Mouse (Mus musculus) adrenal gland, postnatal 10 days (tissue): Measurements from ENCODE around the gene Cby3. TPM values are rescaled to one million over a fixed set of nuclear protein-coding genes. Genes with fewer than 3 reads are reported as not detected.
A peak's percentile ranks its signal among the peaks of the same experiment; 100 is the strongest.
"Not testable (repeated sequence)": the region's sequence is repeated elsewhere in the genome, so short reads cannot be mapped to it uniquely, and the experiment has no call there.

Source experiments
- DNase-seq: peaks from one replicate; pipeline ENCODE4 v3.0.0; 2021; ENCODE audit warnings: mixed read lengths
- long read RNA-seq, 2 experiments: library from polyadenylated mRNA; stranded (forward); transcript quantifications; one replicate each; pipeline ENCODE4 v2.0.0; 2021
- total RNA-seq, 2 experiments: library from RNA; stranded (reverse); gene quantifications; 2 replicates each; pipeline ENCODE4 v1.2.3; 2021

Gene Cby3
- not detected for total RNA-seq
- long read RNA-seq, experiment 1, result 0 reads
- long read RNA-seq, experiment 2, result 0 reads

DNA sequence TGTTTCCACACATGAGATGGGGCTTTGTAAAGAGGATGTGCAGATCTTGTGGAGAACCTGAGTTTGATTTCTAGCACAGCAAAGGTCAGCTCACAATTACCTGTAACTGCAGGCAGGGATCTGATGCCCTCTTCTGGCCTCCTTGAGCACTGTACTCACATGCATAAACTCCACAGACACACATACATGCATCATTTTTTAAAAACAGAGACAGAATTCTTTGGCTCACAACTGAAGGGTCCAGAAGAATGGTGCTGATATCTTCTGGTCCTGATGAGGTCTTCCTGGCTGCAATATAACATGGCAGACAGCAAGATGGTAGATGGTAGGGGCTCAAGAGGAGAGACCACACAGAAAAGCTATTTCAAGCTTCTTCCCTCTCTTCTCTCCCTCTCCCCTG, at the start of gene Cby3:
Gene Cby3 (plus strand): TSS at position 301 of the 400 bp plus-strand sequence.
- DNase-seq, result no peak

- no peak for DNase-seq
Observed at GRCm38 (mm10) chr11:50312803-50313202, 41.5 kb upstream of the Cby3 start.

GRCm38 (mm10) chr11:50319343-50319742, 34.9 kb upstream of the Cby3 start:
- DNase-seq, result not testable (repeated sequence)

- DNase-seq, result no peak
Observed at GRCm38 (mm10) chr11:50321239-50321638, 33.0 kb upstream of the Cby3 start.

DNA sequence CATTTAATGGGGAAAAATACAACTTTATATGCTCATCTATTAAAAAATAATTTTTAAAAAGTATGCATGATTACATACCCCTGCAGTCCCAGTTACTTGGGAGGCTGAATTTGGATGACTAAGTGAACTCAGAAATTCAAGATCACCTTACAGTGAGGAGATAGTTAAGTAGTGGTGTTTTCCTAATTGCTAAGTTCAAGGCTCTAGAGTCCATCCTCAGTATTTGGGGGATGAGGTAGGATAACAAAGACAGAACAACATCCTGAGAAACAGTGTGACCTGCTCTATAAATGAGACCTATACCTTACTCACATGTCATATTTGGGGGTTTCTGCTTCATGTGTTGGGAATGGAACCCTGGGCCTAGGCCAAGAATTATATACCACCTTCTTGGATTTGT, 31.9 kb upstream of the Cby3 start:
- DNase-seq, result no peak

DNA sequence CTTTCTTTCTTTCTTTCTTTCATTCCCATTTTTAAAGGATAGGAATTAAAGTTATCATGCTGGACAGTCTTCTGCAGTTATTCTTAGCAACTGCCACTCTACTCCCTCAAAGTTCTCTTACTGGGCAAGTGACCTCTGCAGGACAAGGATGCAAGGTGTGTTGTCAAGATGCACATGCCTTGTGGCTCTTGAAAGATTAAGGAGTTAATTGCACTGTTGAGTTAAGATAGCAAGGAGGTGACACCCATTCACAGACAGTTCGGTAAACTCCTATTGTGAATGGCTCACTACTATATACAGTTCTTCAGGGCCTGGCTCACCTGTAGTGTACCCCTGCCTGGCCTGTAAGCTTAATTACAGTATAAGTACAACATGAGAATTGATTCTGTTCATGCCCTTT, 30.4 kb upstream of the Cby3 start:
- DNase-seq, result no peak

GRCm38 (mm10) chr11:50324751-50325471, 29.4 kb upstream of the Cby3 start:
- no peak for DNase-seq

- DNase-seq, result peak; percentile 98
Observed at GRCm38 (mm10) chr11:50325496-50326301, 28.6 kb upstream of the Cby3 start, which contains the start of gene Canx. Gene Canx (minus strand): TSS chr11:50325673.

- no peak for DNase-seq
Observed at GRCm38 (mm10) chr11:50326302-50326966, 27.8 kb upstream of the Cby3 start.

GRCm38 (mm10) chr11:50328075-50328625, 26.1 kb upstream of the Cby3 start:
- DNase-seq, result no peak

GRCm38 (mm10) chr11:50329378-50329777, 24.9 kb upstream of the Cby3 start:
- no peak for DNase-seq

GRCm38 (mm10) chr11:50333181-50333580, 21.1 kb upstream of the Cby3 start:
- peak; percentile 57 for DNase-seq

DNA sequence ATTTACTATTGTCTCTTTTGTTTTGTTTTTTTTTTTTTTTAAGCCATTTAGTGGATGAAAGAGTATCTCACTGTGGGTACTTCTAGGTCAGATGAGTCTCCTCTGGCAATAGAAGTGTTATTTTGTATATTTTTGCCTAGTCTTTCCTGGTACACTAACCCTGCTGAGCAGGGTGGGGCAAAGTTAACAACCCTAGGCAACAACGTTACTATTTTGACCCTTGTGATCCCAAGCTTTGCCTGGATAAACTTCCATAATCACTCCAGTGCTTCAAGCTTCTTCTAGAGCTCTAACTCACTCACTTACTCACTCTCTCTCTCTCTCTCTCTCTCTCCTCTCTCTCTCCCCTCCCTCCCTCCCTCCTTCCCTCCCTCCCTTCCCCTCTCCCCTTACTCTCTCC, 18.1 kb upstream of the Cby3 start:
- DNase-seq, result no peak

DNA sequence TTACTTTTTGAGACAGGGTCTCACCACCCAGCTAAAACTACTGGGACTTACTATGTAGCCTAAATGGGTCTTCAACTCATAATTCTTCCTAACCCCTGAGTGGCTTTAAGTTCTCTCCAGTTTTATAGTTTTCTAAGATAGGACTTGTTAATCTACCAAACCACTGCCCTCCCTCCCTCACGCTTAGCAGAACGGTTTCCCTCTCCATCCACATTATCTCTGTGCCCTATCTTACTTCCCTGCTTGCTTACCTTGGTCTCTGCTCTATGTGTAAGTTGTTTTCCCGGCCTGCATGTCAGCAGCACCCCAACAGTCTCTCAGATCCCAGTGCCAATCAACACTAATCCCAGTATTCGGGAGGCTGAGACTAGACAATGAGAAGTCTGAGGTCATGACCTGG, 17.4 kb upstream of the Cby3 start:
- no peak for DNase-seq

DNA sequence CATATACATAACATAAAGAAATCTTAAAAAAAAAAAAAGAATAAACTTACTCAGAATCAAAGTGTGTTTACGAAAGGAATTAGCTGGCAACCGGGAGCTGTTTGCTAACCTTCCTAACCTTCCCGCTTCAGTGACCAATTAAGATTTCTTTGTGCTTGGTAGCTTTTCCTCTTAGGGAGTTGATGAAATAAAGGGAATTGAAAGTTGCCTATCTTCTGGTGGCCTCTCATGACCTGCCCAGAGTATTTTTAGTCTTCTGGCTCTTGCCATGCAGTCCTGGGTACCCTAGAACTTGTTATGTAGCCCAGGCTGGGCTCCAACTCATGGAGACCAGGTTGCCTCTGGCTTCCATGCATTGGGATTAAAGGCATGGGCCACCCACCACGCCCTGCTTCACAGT, 8.8 kb upstream of the Cby3 start:
- DNase-seq, result no peak

- DNase-seq, result no peak
Observed at GRCm38 (mm10) chr11:50346256-50347032, 7.8 kb upstream of the Cby3 start.

GRCm38 (mm10) chr11:50352177-50352576, 2.1 kb upstream of the Cby3 start:
- DNase-seq, result no peak

DNA sequence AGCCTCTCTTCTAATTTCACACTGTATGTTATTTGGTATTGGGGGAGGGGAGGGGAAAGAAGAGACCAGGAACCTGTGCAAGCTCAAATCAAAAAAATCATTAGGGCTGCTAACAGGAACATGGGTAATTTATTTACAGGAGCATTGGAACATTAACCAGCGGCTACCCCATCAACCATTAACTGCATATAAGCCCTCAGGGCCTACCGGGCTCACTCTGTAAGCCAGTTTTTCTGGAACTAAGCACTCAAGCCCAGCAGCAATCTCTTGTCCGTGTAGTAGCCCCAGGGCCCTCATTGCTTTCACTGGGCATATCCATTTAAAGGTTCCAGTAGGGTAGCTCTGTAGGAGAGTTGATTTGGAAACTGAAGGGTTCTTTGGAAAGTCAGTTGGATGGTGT, 589 bp downstream of the Cby3 start:
- DNase-seq, result no peak

GRCm38 (mm10) chr11:50355395-50355794, 1.1 kb downstream of the Cby3 start:
- no peak for DNase-seq

- peak; percentile 55 for DNase-seq
Observed at GRCm38 (mm10) chr11:50358950-50359861, 4.9 kb downstream of the Cby3 start.

GRCm38 (mm10) chr11:50361282-50361681, 7.0 kb downstream of the Cby3 start:
- not testable (repeated sequence) for DNase-seq
